Mouse (Mus musculus) spleen, adult 2 months (tissue): ENCODE results near the gene Mdm1. TPM values are rescaled to one million over a fixed set of nuclear protein-coding genes. Genes with fewer than 3 reads are reported as not detected.
"Not testable (repeated sequence)": the region's sequence is repeated elsewhere in the genome, so short reads cannot be mapped to it uniquely, and the experiment has no call there.

ENCODE experiments used
- DNase-seq, 2 experiments: peaks; one replicate each; pipeline versions ENCODE4 v3.0.0 to v3.0.0-alpha.2; 2012 to 2021; ENCODE audit warnings: low spot score in 2 of 2, low read depth in 1 of 2
- H3K27ac ChIP-seq: fragments of 200-500 bp; 2 replicates; pipeline ENCODE4 v1.5.1; 2012; ENCODE audit warnings: low read length, inconsistent platforms; ENCODE audit not compliant: insufficient read depth
- H3K27me3 ChIP-seq: fragments of 200-500 bp; 2 replicates; pipeline ENCODE4 v1.6.1; 2012; ENCODE audit warnings: mild to moderate bottlenecking, moderate library complexity, low read length, inconsistent platforms; ENCODE audit not compliant: control insufficient read depth, insufficient read depth
- H3K36me3 ChIP-seq: fragments of 200-500 bp; 2 replicates; pipeline ENCODE4 v1.6.1; 2012; ENCODE audit warnings: mild to moderate bottlenecking, low read length, inconsistent platforms; ENCODE audit not compliant: control insufficient read depth, insufficient read depth
- H3K4me1 ChIP-seq: fragments of 200-500 bp; 2 replicates; pipeline ENCODE4 v1.6.1; 2011; ENCODE audit warnings: inconsistent platforms; ENCODE audit not compliant: control insufficient read depth, insufficient read depth, insufficient read length
- H3K4me3 ChIP-seq: fragments of 200-500 bp; 2 replicates; pipeline ENCODE4 v1.5.1; 2011; ENCODE audit warnings: mild to moderate bottlenecking, inconsistent platforms; ENCODE audit not compliant: insufficient read depth, insufficient read length; ENCODE audit errors: extremely low read depth
- CTCF ChIP-seq: fragments of 200-500 bp; IDR thresholded peaks from 2 replicates; pipeline ENCODE4 v1.5.1; 2011; ENCODE audit warnings: mild to moderate bottlenecking, inconsistent platforms; ENCODE audit not compliant: insufficient read depth, insufficient read length, insufficient replicate concordance; ENCODE audit errors: extremely low read depth
- POLR2A ChIP-seq: fragments of 200-500 bp; IDR thresholded peaks from 2 replicates; pipeline ENCODE4 v1.6.1; 2011; ENCODE audit warnings: low read depth, low read length, inconsistent platforms
- WGBS: fragments of 180-500 bp; shearing (Covaris S2); methylation state at CpG from one replicate; pipeline ENCODE4 v1.1.7; 2018; 5-methylcytosine and 5-hydroxymethylcytosine counted together
- polyA plus RNA-seq: library from polyadenylated mRNA; depleted of rRNA; stranded (reverse); fragments of >200 nt; gene quantifications from 2 replicates; pipeline ENCODE4 v1.2.3, GENCODE M21; 2012

Gene Mdm1
- polyA plus RNA-seq, 1 experiment = 3.4 TPM

DNA sequence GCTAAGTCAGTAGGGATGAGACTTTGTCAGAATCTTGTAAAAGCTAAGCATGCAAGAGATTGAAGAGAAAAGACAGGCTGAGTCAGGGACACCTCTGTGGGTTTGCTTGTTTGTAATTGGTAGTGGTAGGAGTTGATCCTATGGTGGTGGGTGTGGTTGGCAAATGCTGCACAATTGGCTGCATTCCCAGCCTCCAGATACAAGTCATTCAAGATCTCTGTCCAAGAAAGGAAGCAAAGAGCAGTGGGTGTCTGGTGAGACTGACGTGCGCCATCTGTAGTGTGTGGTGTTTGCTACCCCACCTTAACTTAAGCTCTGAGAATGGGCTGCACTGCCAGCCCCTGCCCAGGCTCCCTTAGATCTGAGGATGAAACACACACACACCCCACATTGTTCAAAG is 19.5 kb downstream of the Mdm1 start:
- Histone ChIP-seq H3K27ac (no peak overlapping the region), H3K27me3 (no peaks in the 10 kb centered on the region), H3K36me3 (peaks cover 11% of the 10 kb centered on the region), H3K4me1 (no peaks in the 10 kb centered on the region), H3K4me3 (no peak overlapping the region)
- TF ChIP-seq POLR2A (no peak), CTCF (no peak)
- 89% methylated on average over 2 of the region's 2 CpGs for WGBS
- no peak for DNase-seq

DNA sequence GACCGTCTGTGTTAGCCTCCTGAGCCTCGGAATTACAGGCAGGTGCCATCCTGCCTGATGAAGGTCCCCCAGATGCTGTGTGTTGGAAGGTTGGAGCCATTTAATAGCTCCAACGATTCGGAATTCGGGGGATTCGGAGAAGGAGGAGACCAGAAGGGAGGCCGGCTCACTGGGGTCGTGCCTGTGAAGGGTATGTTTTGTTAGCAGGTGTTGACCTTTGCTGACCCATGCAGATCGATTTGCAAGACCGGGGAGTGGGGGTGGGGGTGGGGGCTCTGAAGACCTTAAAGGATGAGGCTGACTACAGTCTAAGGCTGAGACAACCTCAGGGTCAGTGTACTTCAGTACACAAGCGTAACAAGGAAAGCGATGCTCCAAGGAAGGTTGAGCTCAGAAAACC is 27.6 kb downstream of the Mdm1 start:
- Histone ChIP-seq H3K4me1 (no peaks in the 10 kb centered on the region), H3K36me3 (peaks cover 7% of the 10 kb centered on the region), H3K4me3 (no peak overlapping the region), H3K27ac (no peak overlapping the region), H3K27me3 (no peaks in the 10 kb centered on the region)
- no peak for TF ChIP-seq CTCF
- no peak for TF ChIP-seq POLR2A
- WGBS = 90% methylated on average over 12 of the region's 12 CpGs
- no peak for DNase-seq

DNA sequence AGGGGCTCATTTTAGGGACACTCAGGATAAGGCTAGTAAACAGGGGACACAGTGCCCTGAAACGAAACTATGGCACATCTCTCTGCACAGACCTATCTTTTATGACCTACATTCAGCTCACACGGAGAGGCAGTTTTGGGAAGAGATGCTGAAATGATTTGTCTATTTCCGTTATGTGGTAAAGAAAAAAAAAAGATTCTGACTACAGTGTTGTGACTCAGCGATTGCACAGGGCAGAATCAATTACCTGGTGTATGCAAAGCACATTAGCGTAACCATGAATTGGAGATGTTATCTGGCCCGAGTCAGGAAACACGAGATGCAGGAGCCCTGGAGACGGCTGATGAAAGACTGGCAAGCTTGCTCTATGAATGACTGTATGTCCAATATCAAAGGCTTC is 30.8 kb downstream of the Mdm1 start:
- TF ChIP-seq CTCF (no peak), POLR2A (no peak)
- no peak overlapping the region for H3K27ac ChIP-seq
- H3K36me3 ChIP-seq = peaks cover 4% of the 10 kb centered on the region
- DNase-seq = no peak
- no peaks in the 10 kb centered on the region for H3K4me1 ChIP-seq
- no peaks in the 10 kb centered on the region for H3K27me3 ChIP-seq
- WGBS = 17% methylated on average over 8 of the region's 8 CpGs
- no peak overlapping the region for H3K4me3 ChIP-seq

DNA sequence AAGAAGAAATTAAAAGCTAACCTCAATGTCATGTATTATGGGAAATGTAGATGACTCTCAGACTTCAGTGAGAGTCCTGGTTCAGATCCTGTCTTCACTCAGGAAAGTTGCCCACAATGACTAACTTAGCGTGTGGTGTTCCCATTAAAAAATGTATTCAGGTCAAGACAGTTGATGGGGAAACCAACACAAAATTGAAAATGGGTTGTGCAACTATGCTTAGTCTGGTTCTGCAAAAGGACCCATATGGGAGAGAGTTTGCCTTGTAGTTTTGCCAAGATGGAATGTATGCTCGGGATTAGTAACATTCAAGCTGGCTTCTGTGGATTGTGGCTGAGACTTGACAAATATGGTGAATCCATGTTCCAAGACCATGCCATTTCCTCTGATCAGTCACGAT is 31.3 kb downstream of the Mdm1 start:
- DNase-seq = no peak
- H3K4me3 ChIP-seq = no peak overlapping the region
- peaks cover 4% of the 10 kb centered on the region for H3K36me3 ChIP-seq
- H3K27me3 ChIP-seq = no peaks in the 10 kb centered on the region
- H3K4me1 ChIP-seq = no peaks in the 10 kb centered on the region
- H3K27ac ChIP-seq = no peak overlapping the region
- 83% methylated on average over 3 of the region's 3 CpGs for WGBS
- TF ChIP-seq POLR2A = no peak
- TF ChIP-seq CTCF = no peak

DNA sequence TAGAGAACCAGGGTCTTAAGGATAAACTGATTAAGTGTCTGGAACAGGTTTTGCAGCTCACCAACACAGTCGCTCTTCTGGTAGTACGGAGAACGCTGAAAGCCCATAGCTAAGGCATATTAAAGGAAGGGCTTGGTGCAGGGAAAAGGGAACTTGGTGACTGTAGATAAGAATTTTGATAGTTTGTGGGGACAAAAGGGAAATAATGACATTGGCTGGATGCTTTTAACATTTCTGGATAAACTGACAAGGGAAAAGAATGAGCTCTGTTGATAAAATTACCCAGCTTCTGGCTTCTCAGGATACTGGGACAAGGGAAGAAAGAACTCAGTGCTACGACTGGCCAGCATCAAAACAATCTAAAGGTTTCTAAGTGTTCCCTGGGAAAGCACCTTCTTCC is 33.9 kb downstream of the Mdm1 start:
- H3K36me3 ChIP-seq, H3K27me3 ChIP-seq, H3K4me1 ChIP-seq, H3K27ac ChIP-seq, H3K4me3 ChIP-seq, DNase-seq: not testable (repeated sequence)
- WGBS = 66% methylated on average over 4 of the region's 4 CpGs

DNA sequence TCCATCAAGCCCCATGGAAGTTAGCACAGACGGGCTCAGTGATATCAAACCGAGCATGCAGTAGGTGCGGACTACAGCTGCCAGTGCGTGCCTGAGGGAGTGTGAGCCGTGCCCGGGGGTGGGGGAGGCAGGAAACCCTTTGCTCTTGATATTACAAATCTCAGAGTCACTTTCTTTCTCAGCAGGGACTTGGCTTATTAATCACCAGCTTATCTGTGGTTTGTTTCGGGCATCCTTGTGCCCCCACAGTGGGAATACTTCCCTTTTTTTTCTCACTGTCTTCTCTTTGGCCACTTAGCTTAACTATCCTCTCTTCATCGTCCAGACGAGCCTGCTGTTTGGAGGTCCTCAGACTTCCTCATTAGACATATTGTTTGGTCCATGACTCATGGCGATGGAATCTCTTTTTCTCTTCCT is 37.1 kb downstream of the Mdm1 start:
- H3K36me3 ChIP-seq = no peaks in the 10 kb centered on the region
- TF ChIP-seq CTCF (no peak), POLR2A (no peak)
- no peak overlapping the region for H3K27ac ChIP-seq
- H3K4me1 ChIP-seq = no peaks in the 10 kb centered on the region
- 16% methylated on average over 10 of the region's 10 CpGs for WGBS
- DNase-seq = no peak
- no peak overlapping the region for H3K4me3 ChIP-seq
- H3K27me3 ChIP-seq = no peaks in the 10 kb centered on the region

DNA sequence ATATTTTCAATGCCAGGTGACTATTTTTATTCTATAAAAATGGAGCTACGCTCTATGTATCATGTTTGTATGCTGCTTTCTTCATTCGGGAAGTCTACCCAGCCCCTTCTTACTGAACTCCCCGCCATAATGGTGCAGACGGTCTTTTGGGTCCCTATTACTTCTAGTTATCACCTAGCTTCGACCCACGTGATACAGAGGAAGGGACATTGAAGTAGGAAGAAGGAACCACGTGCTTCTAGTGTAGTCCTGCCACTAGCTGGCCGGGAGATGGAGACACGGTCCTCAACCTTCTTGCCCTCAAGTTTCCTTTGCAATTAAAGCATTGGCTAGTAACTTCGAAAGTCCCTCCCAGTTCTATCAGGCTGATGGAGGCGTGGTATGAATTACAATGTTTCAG is 37.7 kb downstream of the Mdm1 start:
- TF ChIP-seq POLR2A (no peak), CTCF (no peak)
- H3K4me3 ChIP-seq = no peak overlapping the region
- H3K36me3 ChIP-seq = no peaks in the 10 kb centered on the region
- no peak for DNase-seq
- no peaks in the 10 kb centered on the region for H3K27me3 ChIP-seq
- H3K27ac ChIP-seq = no peak overlapping the region
- 82% methylated on average over 11 of the region's 11 CpGs for WGBS
- H3K4me1 ChIP-seq = no peaks in the 10 kb centered on the region

DNA sequence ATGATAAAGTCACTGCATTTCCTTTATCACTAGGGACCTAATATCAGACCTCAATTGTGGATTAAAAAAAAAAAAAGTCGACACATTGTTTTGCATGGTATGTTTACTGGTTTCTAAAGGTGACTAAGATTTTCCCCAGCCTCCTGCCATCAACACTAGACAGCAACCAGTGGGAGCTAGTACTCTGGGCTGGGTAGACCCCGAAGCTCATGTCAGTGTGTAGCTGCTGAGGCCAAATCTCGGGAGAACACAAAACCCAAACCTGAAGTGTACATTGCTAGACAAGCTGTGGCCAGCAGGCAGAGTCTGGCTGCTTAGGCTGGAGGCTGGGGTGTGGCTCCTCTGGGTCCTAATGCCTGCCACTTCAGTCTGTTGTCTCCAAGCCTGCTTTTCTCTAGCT is 53.5 kb downstream of the Mdm1 start:
- not testable (repeated sequence) for DNase-seq, H3K27ac ChIP-seq, H3K4me3 ChIP-seq, H3K36me3 ChIP-seq, H3K27me3 ChIP-seq, H3K4me1 ChIP-seq
- WGBS = 12% methylated on average over 3 of the region's 3 CpGs
